Mouse (Mus musculus) ovary, postnatal 10 days (tissue): ENCODE data around the gene Smoc1.

Experiments
- DNase-seq: peaks from one replicate; pipeline ENCODE4 v3.0.0; 2022; ENCODE audit warnings: low spot score

The Smoc1 gene

GRCm38 (mm10) chr12:81081031-81081430 is 54.4 kb downstream of the Smoc1 start:
- DNase-seq: no peak

GRCm38 (mm10) chr12:81083146-81083545 is 56.5 kb downstream of the Smoc1 start:
- DNase-seq: no peak

- no peak for DNase-seq
Measured at GRCm38 (mm10) chr12:81085244-81085643, 58.6 kb downstream of the Smoc1 start.

GRCm38 (mm10) chr12:81088131-81088530 is 61.5 kb downstream of the Smoc1 start:
- DNase-seq: no peak

- DNase-seq: no peak
Measured at GRCm38 (mm10) chr12:81091641-81092040, 65.0 kb downstream of the Smoc1 start.

GRCm38 (mm10) chr12:81092641-81093040 is 66.0 kb downstream of the Smoc1 start:
- no peak for DNase-seq

GRCm38 (mm10) chr12:81093211-81093610 is 66.6 kb downstream of the Smoc1 start:
- DNase-seq: no peak

GRCm38 (mm10) chr12:81094766-81095405 is 68.3 kb downstream of the Smoc1 start:
- DNase-seq: no peak

- no peak for DNase-seq
Measured at GRCm38 (mm10) chr12:81097267-81097666, 70.7 kb downstream of the Smoc1 start.

- no peak for DNase-seq
Measured at GRCm38 (mm10) chr12:81097738-81098137, 71.1 kb downstream of the Smoc1 start.

GRCm38 (mm10) chr12:81099161-81099560 is 72.6 kb downstream of the Smoc1 start:
- no peak for DNase-seq

- no peak for DNase-seq
Measured at GRCm38 (mm10) chr12:81101691-81102090, 75.1 kb downstream of the Smoc1 start.

- DNase-seq: no peak
Measured at GRCm38 (mm10) chr12:81104546-81104945, 77.9 kb downstream of the Smoc1 start.

- no peak for DNase-seq
Measured at GRCm38 (mm10) chr12:81105721-81106633, 79.4 kb downstream of the Smoc1 start.

- DNase-seq: no peak
Measured at GRCm38 (mm10) chr12:81107278-81108100, 80.9 kb downstream of the Smoc1 start.

GRCm38 (mm10) chr12:81108600-81109011 is 82.0 kb downstream of the Smoc1 start:
- DNase-seq: no peak

GRCm38 (mm10) chr12:81110006-81110405 is 83.4 kb downstream of the Smoc1 start:
- DNase-seq: no peak

GRCm38 (mm10) chr12:81112321-81112720 is 85.7 kb downstream of the Smoc1 start:
- no peak for DNase-seq

GRCm38 (mm10) chr12:81120301-81120700 is 93.7 kb downstream of the Smoc1 start:
- no peak for DNase-seq

- no peak for DNase-seq
Measured at GRCm38 (mm10) chr12:81123793-81124192, 97.2 kb downstream of the Smoc1 start.

- no peak for DNase-seq
Measured at GRCm38 (mm10) chr12:81126842-81127241, 100.2 kb downstream of the Smoc1 start.

- no peak for DNase-seq
Measured at GRCm38 (mm10) chr12:81128693-81129092, 102.1 kb downstream of the Smoc1 start.
